Mouse (Mus musculus): ENCODE data around the gene Pcnx3.
A peak's percentile ranks its signal among the peaks of the same experiment; 100 is the strongest.

Pcnx3 gene

DNA sequence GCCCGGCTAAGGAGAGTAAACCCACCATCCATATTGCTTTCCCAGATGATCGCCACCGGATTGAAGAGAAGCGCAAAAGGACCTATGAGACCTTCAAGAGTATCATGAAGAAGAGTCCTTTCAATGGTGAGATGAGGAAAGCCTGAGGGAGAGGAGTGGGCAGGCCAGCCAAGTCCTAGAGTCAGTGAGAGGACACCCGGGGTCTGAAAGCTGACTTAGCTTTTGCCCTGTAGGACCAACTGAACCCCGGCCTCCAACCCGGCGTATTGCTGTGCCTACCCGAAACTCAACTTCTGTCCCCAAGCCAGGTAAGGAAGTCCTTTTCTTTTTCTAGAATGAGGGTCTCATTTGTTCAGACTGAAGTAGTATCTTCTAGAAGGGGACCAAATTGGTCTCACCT is 43.4 kb downstream of the Pcnx3 start:
- DNase-seq (ENCODE audit: extremely low spot score, low read depth, low spot score), result no peak

DNA sequence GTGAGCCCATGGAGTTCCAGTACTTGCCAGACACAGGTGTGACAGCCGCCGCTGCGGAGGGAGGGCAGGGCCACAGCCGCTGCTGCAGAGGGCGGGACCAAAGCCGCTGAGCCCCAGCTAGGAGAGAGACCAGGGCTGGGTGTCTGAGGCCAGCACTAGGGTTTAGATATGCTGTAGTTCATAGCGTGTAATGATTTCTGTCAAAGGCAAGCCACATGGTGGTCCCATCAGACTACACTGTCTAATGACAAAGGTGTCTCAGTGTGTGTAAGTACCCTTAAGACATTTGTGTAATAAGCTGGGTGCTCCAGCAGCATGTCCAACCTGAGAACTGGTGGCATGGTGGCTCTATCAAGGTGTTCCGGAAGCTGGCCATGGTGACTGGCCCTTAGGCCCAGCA is 47.1 kb downstream of the Pcnx3 start:
- DNase-seq (ENCODE audit: extremely low spot score, low read depth, low spot score), result no peak

DNA sequence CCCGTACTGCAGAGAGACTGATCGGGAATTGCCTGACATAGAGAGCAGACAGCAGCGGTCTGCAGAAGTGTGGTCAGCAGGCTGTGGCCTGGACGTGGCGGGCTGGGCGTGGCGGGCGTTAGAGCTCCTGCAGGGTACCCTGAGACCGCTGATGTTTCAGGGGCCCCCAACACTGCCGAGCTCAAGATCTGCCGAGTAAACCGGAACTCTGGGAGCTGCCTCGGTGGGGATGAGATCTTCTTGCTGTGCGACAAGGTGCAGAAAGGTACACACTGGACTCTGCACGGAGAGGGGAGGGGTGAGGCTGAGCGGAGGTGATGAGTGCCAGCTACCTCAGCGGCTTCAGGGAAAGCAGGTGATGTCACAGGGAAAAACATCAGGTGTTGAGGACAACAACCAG is 47.7 kb downstream of the Pcnx3 start:
- no peak for DNase-seq (ENCODE audit: extremely low spot score, low read depth, low spot score)

DNA sequence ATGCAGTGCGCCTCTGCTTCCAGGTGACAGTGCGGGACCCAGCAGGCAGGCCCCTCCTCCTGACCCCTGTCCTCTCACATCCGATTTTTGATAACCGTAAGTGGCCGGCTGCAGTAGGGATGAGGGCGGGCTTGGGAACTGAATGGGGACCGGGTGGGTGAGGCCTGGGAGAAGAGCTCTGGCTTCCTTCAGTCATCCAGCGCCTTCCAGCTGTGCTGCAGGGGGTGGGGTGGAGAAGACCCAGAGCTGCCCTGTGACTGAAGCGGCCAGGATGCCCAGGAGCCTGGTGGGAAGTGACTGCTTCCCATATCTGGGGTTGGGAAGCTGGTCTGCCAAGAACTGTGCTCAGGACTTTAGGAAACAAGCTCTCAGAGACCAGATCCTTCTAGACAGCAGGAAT is 48.4 kb downstream of the Pcnx3 start:
- no peak for DNase-seq (ENCODE audit: extremely low spot score, low read depth, low spot score)

DNA sequence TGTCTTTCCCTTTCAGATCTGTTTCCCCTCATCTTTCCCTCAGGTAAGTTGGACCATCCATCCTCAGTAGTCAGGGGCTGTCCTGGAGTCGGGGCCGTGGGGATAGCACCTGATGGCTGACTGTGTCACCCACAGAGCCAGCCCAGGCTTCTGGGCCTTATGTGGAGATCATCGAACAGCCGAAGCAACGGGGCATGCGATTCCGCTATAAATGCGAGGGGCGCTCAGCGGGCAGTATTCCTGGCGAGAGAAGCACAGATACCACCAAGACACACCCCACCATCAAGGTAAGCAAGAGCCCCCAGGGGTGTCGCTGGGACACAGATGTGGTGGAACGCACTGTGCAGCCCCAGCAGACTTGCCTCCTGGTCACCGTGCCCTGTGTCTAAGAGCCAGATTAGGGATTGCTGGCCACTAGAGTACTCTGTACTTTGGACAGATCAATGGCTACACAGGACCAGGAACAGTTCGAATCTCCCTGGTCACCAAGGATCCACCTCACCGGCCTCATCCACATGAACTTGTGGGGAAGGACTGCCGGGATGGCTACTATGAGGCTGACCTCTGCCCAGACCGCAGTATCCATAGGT is 50.2 kb downstream of the Pcnx3 start:
- DNase-seq (ENCODE audit: extremely low spot score, low read depth, low spot score), result no peak

DNA sequence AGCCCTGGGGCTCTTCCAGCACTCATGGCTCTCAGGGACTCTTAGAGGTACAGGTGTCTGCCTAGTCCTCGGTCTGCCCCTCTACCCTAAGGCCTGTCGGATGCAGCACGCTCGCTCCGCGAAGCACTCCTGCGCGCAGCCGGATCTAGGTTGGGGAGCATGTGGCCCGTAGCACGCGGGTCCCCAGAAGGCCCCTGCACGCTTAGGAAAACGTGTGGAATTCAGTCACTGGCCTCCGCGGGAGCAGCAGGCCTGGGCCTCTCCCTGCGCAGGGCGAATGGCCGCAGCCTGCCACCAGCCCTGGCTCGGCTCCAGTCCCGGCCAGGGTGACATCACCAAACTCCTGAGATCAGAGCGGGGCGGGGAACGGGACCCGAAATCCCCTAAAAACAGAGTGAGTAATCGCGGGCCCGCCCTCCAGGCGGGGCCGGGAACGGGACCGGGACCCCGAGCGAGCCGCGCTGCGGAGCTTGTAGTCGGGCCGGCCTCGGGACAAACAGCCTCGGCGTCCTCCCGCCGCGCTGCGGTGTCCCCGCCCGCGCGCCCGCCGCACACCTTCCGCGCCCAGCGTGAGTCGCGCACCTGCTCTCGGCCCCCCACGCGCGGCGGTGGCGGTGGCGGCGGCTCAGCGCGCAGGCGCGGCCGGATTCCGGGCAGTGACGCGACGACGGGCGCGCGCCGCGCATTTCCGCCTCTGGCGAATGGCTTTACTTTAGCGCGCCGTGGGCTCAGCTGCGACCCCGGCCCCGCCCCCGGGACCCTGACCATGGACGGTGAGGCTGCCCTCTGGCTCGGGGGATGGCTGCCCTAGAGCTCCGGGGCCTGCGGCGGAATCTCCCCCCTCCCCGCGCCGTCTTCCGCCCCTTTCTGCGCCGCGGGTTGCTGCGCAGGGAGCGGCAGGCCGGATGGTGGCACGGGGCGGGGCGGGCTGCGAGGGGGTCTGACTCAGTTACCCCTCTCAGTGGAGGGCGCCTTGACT is 51.4 kb downstream of the Pcnx3 start, which contains the start of gene Rela:
TSS of gene Rela (plus strand) at position 415 of the 979 bp plus-strand sequence.
- DNase-seq (ENCODE audit: extremely low spot score, low read depth, low spot score), result peak; percentile 31

DNA sequence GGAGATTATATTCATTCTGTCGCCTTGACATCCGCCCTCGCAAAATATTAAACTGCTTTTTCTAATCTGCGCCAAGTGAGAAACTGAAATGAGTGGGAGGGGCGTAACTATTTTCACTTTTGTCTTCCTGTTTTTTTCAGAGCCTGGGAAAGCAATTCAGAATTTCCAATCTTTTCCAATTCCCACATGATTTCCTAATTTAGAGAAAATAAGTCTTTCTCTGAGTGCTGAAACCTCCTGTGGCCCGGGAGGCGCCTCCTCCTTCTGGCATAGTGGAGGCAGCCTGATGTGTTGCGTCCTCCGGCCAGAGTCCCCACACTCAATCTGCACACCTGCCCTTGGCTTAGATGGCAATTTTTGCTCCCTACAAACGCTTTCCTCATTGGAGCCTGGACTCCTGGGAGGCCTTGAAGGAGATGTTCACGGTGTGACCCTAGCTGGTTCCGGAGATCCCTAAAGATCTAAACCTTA is 52.1 kb downstream of the Pcnx3 start:
- DNase-seq (ENCODE audit: extremely low spot score, low read depth, low spot score), result no peak

DNA sequence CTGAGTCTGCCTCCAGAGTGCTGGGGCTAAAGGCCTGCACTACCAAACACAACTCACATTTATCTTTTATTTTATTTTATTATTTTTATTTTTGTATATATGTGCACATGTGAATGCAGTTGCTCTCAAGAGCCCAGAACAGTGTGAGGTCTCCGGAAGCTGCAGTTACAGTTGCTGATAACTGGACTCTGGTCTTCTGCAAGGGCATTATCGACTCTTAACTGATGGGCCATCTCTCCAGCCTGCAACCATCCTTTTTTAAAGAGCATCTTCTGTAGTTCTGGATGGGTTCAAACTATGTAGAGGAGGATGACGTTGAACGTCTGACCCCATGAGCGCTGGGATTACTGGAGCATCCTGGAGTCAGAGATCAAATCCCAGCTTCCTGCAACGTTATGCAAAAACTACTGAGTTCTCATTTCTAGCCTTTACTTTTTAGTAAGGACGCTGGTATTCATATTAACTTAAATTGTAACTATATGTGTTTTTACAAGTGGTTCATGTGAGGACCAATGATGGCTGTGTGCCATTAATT is 52.6 kb downstream of the Pcnx3 start:
- no peak for DNase-seq (ENCODE audit: extremely low spot score, low read depth, low spot score)

DNA sequence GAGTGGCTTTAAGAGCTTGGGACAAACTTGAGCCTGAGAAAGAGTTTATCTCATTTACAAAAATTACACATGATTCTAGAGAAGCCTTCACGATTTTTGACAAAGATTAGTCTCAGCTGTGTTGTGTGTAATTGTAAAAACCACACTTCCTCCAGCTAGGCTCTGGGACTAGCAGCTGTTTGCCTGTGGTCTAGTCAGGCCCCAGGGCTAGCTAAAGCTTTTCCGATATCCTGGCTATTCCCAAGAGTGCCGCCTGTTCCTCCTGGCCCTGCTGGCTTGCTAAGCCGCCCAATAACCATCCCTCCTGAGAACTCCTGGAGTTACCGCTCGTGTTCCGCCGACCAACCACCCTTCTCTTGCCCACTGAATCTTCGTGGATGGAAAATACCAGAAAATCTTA is 56.6 kb downstream of the Pcnx3 start:
- no peak for DNase-seq (ENCODE audit: extremely low spot score, low read depth, low spot score)

DNA sequence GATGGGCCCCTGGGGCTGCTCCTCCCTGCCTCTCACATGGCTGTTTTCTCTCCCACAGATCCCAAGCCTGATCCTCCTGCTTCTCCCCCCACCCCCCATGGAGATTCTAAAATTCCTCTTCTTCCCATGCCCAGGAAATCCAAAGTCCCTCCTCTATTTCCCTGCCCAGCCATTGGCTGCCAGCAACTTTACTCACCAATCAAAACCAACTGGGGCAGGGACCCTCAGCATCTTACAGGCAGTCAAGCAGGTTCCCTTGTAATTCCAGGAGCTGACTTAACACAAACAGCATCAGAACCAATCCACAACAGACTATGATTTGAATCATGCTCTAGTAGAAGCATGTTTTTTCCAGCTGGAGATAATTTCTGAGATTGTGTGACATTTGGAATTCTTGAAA is 58.8 kb downstream of the Pcnx3 start:
- no peak for DNase-seq (ENCODE audit: extremely low spot score, low read depth, low spot score)

DNA sequence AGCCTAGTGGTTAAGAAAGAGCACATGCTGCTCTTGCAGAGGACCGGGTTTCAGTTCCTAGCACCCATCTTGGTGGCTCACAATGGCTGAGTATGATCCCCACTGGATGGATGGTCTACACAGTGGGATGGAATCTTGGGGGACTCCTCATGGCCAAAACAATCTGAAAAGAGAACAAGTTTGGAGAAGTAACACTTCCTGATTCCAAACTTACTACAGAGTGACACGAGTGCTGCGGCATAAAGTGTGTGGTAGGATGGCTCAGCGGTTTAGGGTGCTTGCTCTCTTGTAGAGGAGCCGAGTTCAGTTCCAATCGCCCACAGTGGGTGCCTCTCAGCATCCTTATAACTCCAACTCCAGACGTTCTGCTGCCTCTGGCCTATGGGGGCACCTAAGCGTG is 63.4 kb downstream of the Pcnx3 start:
- no peak for DNase-seq (ENCODE audit: extremely low spot score, low read depth, low spot score)

DNA sequence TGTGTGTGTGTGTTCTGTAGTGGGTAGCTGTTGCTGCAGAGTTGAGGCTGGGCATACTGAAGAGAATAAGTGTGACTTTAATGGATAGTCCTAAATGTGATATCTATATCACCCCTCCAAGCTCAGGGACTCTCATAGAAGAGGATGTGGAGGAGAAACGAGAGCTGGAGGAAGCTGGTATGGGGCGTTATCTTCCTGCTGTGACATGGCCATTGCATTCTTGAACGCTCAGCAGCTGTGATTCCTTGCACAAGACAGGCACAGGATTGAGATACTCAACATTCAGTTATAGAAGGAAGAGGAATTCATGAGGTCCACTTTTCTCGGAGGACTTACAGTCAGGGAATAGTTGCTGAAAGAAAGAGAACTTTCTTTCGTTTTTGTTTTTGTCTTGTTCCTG is 66.8 kb downstream of the Pcnx3 start:
- DNase-seq (ENCODE audit: extremely low spot score, low read depth, low spot score), result no peak

DNA sequence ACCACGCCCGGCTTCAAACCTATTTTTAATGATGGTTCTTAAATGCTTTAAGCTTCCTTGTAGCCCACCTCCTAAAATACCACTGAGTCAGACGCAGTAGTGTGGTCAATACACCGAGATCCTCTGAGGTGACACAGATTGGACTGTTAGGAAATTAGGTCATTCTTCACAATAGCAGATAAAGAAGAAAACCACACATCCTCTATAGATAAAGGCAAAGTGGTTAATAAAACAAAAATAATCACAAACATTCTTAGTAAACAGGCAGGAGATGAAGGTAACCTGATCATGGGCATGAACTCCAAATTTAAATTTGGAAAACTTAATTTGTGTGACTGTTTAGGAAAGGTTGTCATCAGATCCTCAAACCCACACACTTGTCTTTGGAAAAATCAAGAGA is 68.7 kb downstream of the Pcnx3 start:
- no peak for DNase-seq (ENCODE audit: extremely low spot score, low read depth, low spot score)

DNA sequence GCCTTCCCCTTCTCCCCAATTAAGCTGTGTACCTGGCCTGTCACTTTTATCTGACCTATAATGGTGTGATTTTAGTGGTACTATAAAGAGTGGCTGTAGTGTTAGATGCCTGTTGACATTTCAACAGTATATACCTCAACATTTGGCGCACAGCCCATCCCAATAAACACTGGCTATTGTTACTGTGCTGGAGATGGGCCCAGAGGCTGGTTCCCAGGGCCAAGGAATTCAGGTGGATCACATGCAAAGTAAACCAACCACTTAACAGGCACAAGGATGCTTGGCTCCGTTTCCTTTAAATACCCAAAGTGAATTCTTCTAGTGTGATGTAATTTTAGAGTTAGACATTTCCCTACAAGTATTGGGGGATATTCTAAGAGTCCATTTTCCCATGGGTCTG is 73.8 kb downstream of the Pcnx3 start:
- no peak for DNase-seq (ENCODE audit: extremely low spot score, low read depth, low spot score)
